9 mouse cellular contexts compared by ENCODE assay signal in the genomic region with DNA sequence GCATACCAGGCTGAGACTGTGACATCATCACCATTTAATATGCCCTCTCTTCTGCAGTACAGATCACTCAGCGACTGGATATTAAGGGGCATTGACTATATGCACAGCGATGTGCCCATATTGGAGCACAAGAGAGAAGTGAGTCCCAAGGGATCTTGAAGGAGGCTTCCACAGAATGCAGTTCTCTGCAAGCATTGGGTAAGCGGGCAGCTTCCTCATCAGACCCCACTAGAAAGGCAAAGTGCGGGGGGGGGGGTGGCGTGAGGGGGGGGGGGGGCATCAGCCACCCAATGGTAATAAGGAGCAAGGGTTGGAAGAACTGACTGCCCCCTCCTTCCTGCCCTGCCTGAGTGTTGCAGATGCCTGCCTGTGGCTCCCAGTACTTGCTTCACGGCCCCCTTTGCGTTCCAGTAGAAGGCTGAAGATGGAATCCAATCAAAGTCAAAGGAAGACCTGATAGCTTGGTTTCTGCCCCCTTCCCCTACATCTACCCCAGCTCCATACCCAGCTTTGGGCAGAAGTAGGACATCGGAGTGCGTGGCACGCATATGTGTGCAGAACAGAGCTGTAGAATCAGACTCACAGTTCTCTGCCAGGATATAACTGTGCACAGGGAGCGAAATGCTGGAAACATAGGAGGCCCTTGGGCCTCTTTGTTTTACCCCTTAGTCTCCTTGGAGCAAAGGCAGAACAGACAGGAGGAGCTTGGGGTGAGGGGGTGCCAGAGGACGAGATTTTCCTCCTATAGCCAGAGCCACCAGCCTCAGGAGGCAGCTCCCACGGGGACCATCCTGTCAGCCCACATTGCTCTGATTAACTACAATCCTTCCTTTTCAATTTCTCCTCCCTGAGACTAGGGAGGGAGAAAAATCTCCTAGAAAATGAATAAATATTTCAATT. TPM values are rescaled to one million over a fixed set of nuclear protein-coding genes. Genes with fewer than 3 reads are reported as not detected.
DNase-seq lines count a peak whose midpoint lies in the region; ATAC-seq lines count a peak whose summit lies in the region.
"Had no signal": no experiment of that assay in that cellular context is flagged by ENCODE, and none has a peak within 500 bp of the region (broad histone marks: within the 10 kb centered on the region; RNA-seq: fewer than 3 reads in every experiment).

No protein-coding gene starts in this region.

- peak overlapping the region; percentile 93 for H3K9ac ChIP-seq in heart, embryonic 11.5 days (ENCODE audit: low read depth, low read length)
- peak overlapping the region; percentile 55 for H3K9ac ChIP-seq in midbrain, embryonic 14.5 days (replicated peaks; ENCODE audit: low read length)

- peaks cover 58% of the 10 kb centered on the region for H3K4me1 ChIP-seq in heart, embryonic 11.5 days (ENCODE audit: control insufficient read depth, insufficient read depth, low read length)
- H3K4me1 ChIP-seq in brown adipose tissue, adult 24 weeks (ENCODE audit: control insufficient read depth, insufficient read depth, insufficient read length, low read length) = peaks cover 5% of the 10 kb centered on the region; the same call in 1 of the 2 replicates
- H3K4me1 ChIP-seq in hindbrain, embryonic 10.5 days (replicated peaks) = peaks cover 77% of the 10 kb centered on the region
- H3K4me1 ChIP-seq in midbrain, embryonic 14.5 days (ENCODE audit: control insufficient read depth, insufficient read depth, low read length) = peaks cover 45% of the 10 kb centered on the region

- peak overlapping the region; percentile 78 for H3K4me3 ChIP-seq in heart, embryonic 11.5 days (ENCODE audit: low read depth, low read length)
- peak overlapping the region; percentile 35 for H3K4me3 ChIP-seq in brown adipose tissue, adult 24 weeks (ENCODE audit: insufficient read depth, low read depth, low read length)
- peak overlapping the region; percentile 82 for H3K4me3 ChIP-seq in hindbrain, embryonic 10.5 days
- H3K4me3 ChIP-seq in midbrain, embryonic 14.5 days (replicated peaks; ENCODE audit: low read depth, low read length) = peak overlapping the region; percentile 60

- H3K4me2 ChIP-seq in heart, embryonic 11.5 days = peak overlapping the region; percentile 89
- peak overlapping the region; percentile 70 for H3K4me2 ChIP-seq in midbrain, embryonic 14.5 days (ENCODE audit: low read length)

- intact Hi-C loops in left cerebral cortex, postnatal 14 days (cut with DNase I) = no loop called here

- H3K9me3 ChIP-seq in heart, embryonic 11.5 days (replicated peaks; ENCODE audit: control insufficient read depth, low read length) = no peaks in the 10 kb centered on the region
- no peaks in the 10 kb centered on the region for H3K9me3 ChIP-seq in hindbrain, embryonic 10.5 days
- no peaks in the 10 kb centered on the region for H3K9me3 ChIP-seq in midbrain, embryonic 14.5 days (ENCODE audit: control insufficient read depth, low read length)
- H3K9me3 ChIP-seq: G1E had no signal

- H3K36me3 ChIP-seq in heart, embryonic 11.5 days (ENCODE audit: control insufficient read depth, insufficient read depth, low read length) = no peaks in the 10 kb centered on the region
- peaks cover 21% of the 10 kb centered on the region for H3K36me3 ChIP-seq in hindbrain, embryonic 10.5 days
- H3K36me3 ChIP-seq in midbrain, embryonic 14.5 days (ENCODE audit: control insufficient read depth, insufficient read depth, low read length) = no peaks in the 10 kb centered on the region
- H3K36me3 ChIP-seq: G1E had no signal

- DNase-seq in heart, adult 18-20 months = no peak
- no peak for DNase-seq in hindbrain, embryonic 10.5 days (ENCODE audit: low spot score)
- DNase-seq in midbrain, embryonic 14.5 days = peak; percentile 70
- no peak for DNase-seq in B cell, adult 2 months
- DNase-seq in left cerebral cortex, postnatal 14 days (ENCODE audit: low spot score in 2 of 2) = no peak
- no peak for DNase-seq in layer of hippocampus, postnatal 25 days (ENCODE audit: extremely low spot score in 1 of 2, low spot score in 1 of 2)

- WGBS in heart, embryonic 11.5 days (ENCODE audit: insufficient replicate concordance) = 32% methylated on average over 12 of the region's 13 CpGs
- 48% methylated on average over 13 of the region's 13 CpGs for WGBS in hindbrain, embryonic 10.5 days
- 32% methylated on average over 13 of the region's 13 CpGs for WGBS in midbrain, embryonic 14.5 days

- H3K27ac ChIP-seq in heart, embryonic 11.5 days (ENCODE audit: low read depth, low read length) = no peak overlapping the region
- H3K27ac ChIP-seq in brown adipose tissue, adult 24 weeks (replicated peaks; ENCODE audit: low read depth, low read length) = no peak overlapping the region
- peak overlapping the region; percentile 95 for H3K27ac ChIP-seq in hindbrain, embryonic 10.5 days
- H3K27ac ChIP-seq in midbrain, embryonic 14.5 days (replicated peaks; ENCODE audit: low read depth, low read length) = peak overlapping the region; percentile 83

- no peaks in the 10 kb centered on the region for H3K27me3 ChIP-seq in heart, embryonic 11.5 days (ENCODE audit: control insufficient read depth, insufficient read depth, low read length)
- H3K27me3 ChIP-seq in hindbrain, embryonic 10.5 days (ENCODE audit: insufficient read depth, poor library complexity, severe bottlenecking) = no peaks in the 10 kb centered on the region
- H3K27me3 ChIP-seq in midbrain, embryonic 14.5 days (ENCODE audit: control insufficient read depth, insufficient read depth, low read length) = no peaks in the 10 kb centered on the region

- ATAC-seq in heart, embryonic 11.5 days (replicated peaks; ENCODE audit: insufficient number of reproducible peaks, low FRiP score, low TSS enrichment) = no peak
- ATAC-seq in midbrain, embryonic 14.5 days (ENCODE audit: low FRiP score, low TSS enrichment) = no peak

RNA-seq across cellular contexts. Expression of a gene that starts 3.1 kb away (rescaled TPM):
- 9.9 and 12.6 TPM in 2 replicates for polyA plus RNA-seq in heart, embryonic 11.5 days (2014; fragmentation: Nextera tagmentation; extraction: Ambion mirVana)
- 1 to 10 TPM; 5.4 to 6.3 TPM for total RNA-seq in heart, adult 18-20 months (2021)
- 3.5 and 4.8 TPM in 2 replicates for polyA plus RNA-seq in brown adipose tissue, adult 24 weeks (2012; ENCODE audit: insufficient read depth, insufficient read length, missing spikeins)
- 11.7 and 13.0 TPM in 2 replicates for polyA plus RNA-seq in hindbrain, embryonic 10.5 days (2016; fragmentation: Nextera tagmentation; extraction: Ambion mirVana)
- 5.4 and 5.8 TPM in 2 replicates for polyA plus RNA-seq in midbrain, embryonic 14.5 days (2014; fragmentation: Nextera tagmentation; extraction: Ambion mirVana)
- 1 to 10 TPM; 4.2 to 5.2 TPM for total RNA-seq in left cerebral cortex, postnatal 14 days (2021)
- total RNA-seq in layer of hippocampus, postnatal 25 days (2021) = 1 to 10 TPM; 3.4 TPM
- polyA plus RNA-seq: G1E had no signal

Comparison
In these comparisons a context has a peak if more than half of its experiments do, and no peak if none do; other contexts are left out.
1. H3K27ac ChIP-seq: peak in hindbrain, embryonic 10.5 days (single experiment) and midbrain, embryonic 14.5 days (single experiment); none in heart, embryonic 11.5 days (single experiment) and brown adipose tissue, adult 24 weeks (single experiment).
2. Peak in every context shown above with its lines, with median percentiles within 50 percentile points of each other: H3K4me3 ChIP-seq.